Mouse (Mus musculus): ENCODE data around the gene Akt1s1.

DNA sequence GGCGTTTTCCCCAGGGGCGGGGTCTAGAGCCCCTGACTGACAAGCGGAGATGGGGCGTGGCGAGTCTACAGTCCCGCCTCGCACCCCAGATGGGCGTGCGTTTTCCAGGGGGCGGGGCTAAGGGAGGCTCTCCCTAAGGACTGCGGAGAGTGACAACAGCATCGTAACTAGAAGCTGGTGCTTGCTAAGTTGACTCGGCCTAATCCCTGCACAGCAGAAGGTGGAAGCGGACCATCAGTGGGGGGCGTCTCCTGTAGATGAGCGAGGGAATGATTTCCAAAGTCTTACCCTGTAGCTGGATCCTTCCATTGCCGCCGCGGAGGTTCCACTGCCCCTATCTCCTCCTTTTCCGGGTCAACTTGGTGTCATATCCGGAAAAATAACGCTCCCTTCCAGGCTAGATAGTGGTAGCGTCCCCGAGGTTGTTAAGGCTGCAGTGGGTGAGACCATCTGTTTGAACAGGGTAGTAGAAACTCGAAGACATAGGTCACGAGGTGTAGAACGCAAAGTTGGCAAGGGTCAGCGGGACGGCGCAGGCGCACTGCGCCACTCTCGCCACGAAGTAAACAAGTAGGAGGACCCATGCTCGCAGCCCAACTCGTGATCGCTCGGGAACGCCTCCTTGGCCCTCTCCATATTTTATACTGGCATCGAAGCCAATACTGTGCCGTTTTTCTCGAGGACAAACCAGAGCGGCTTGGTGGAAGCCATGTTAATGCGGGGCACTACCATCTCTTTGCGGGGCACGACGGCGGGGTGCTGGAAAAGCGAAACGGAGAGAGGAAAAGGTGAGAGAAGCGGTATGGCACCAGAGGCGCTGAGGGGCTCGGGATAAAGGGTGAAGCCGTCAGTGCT, at the start of gene Akt1s1, which contains the start of gene Tbc1d17:
- TF ChIP-seq ETS1 (conservative IDR thresholded peaks at IDR 0.05; ENCODE audit: low read depth, low read length) (peak; percentile 65), RAD21 (IDR thresholded peaks at IDR 0.05; ENCODE audit: low read depth, low read length) (no peak), ZC3H11A (IDR thresholded peaks at IDR 0.05; ENCODE audit: low read depth, low read length) (no peak), USF1 (IDR thresholded peaks at IDR 0.05; ENCODE audit: low read depth, low read length) (peak; percentile 91), CTCF (conservative IDR thresholded peaks at IDR 0.05 in 1 of 2, IDR thresholded peaks at IDR 0.05 in 1 of 2; ENCODE audit: low read depth in 2 of 2, low read length in 2 of 2) (no peak), POLR2A (IDR thresholded peaks at IDR 0.05; ENCODE audit: low read depth, low read length) (peak; percentile 50; the same call in 1 of the 2 replicates), ELF1 (IDR thresholded peaks at IDR 0.05; ENCODE audit: low read depth, low read length) (peak; percentile 81), MAFK (IDR thresholded peaks at IDR 0.05; ENCODE audit: insufficient replicate concordance, low read length) (peak; percentile 30; the same call in 1 of the 2 replicates)

Data from CH12.LX (cell line).